9 mouse cellular contexts compared by ENCODE assay signal in the genomic region with DNA sequence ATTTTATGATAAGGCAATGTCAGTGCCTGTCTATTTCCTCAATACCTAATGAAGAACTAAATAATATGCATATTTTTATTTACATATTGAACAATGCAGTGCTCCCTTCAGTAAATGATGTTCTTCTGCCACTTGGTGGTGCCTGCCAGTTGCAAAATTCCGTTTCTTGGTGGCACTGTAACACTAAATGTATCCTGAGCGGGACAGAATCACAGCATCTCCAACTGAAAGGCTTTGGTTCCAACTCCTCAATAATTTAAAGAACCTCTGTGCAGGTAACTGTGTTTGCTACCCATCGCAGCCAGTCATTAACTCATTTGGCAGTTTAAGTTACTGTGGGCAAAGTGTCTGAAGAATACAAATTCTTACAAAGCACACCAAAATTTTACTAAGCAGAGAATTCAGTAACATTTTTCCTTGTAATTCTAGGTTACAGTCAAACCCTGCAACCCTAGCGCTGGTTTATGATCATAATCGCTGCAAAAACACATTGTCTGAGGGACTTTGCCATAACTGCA. TPM values are rescaled to one million over a fixed set of nuclear protein-coding genes. Genes with fewer than 3 reads are reported as not detected.
DNase-seq lines count a peak whose midpoint lies in the region; ATAC-seq lines count a peak whose summit lies in the region.
"Had no signal": no experiment of that assay in that cellular context is flagged by ENCODE, and none has a peak within 500 bp of the region (broad histone marks: within the 10 kb centered on the region; RNA-seq: fewer than 3 reads in every experiment).

No protein-coding gene starts in this region.

- no peak overlapping the region for H3K27ac ChIP-seq in kidney, embryonic 15.5 days

- WGBS in kidney, embryonic 15.5 days = 44% methylated on average over 5 of the region's 5 CpGs

- peaks cover 24% of the 10 kb centered on the region for H3K4me1 ChIP-seq in kidney, embryonic 15.5 days

- no peaks in the 10 kb centered on the region for H3K36me3 ChIP-seq in kidney, embryonic 15.5 days

- peak overlapping the region; percentile 100; the same call in 1 of the 2 replicates for H3K4me2 ChIP-seq in kidney, embryonic 15.5 days

- no peak for ATAC-seq in kidney, embryonic 15.5 days (replicated peaks; ENCODE audit: low FRiP score)
- peak; percentile 35 for ATAC-seq in frontal cortex, adult (ENCODE audit: low TSS enrichment)

- intact Hi-C loops in left cerebral cortex, postnatal 25 days (cut with DNase I) = loop anchor here (5.0 to 10.0 kb wide), 2 partner anchors 552 to 670 kb away; a partner anchor contains a TSS

- H3K27me3 ChIP-seq in kidney, embryonic 15.5 days = peaks cover 59% of the 10 kb centered on the region

- 0 out of 2 replicates have a peak overlapping the region, but pooled peaks have one; percentile 12 for H3K4me3 ChIP-seq in kidney, embryonic 15.5 days (replicated peaks)
- H3K4me3 ChIP-seq: myocyte had no signal

- H3K9ac ChIP-seq in kidney, embryonic 15.5 days = no peak overlapping the region

- H3K9me3 ChIP-seq in kidney, embryonic 15.5 days (replicated peaks) = no peaks in the 10 kb centered on the region

- DNase-seq in kidney, adult 8-10 months = no peak
- DNase-seq in left cerebral cortex, postnatal 25 days (ENCODE audit: low spot score in 2 of 2) = peak; percentile 55 to 81
- DNase-seq in right cerebral cortex, postnatal 25 days = peak; percentile 44
- DNase-seq in spleen, adult 18-20 months = no peak
- no peak for DNase-seq in adrenal gland, postnatal 10 days
- no peak for DNase-seq in adrenal gland, adult 8-10 months

RNA-seq across cellular contexts. Expression of a gene that starts 24.4 kb away (rescaled TPM):
- 4.1 and 5.7 TPM in 2 replicates for polyA plus RNA-seq in kidney, embryonic 15.5 days (2015; fragmentation: Nextera tagmentation; extraction: Ambion mirVana)
- 10 to 100 TPM; 49.4 to 52.2 TPM for total RNA-seq in left cerebral cortex, postnatal 25 days (2021)
- total RNA-seq in adrenal gland, postnatal 10 days (2021) = 1 to 10 TPM; 7.4 to 9.2 TPM
- 10 to 100 TPM in 1 of 4 experiments, 1 to 10 TPM in 3; 7.5 to 14.6 (median 9.0) TPM for total RNA-seq in adrenal gland, adult 8-10 months (2022)

Comparison
In these comparisons a context has a peak if more than half of its experiments do, and no peak if none do; other contexts are left out.
1. DNase-seq: peak in left cerebral cortex, postnatal 25 days (2 of 2) and right cerebral cortex, postnatal 25 days (single experiment); none in kidney, adult 8-10 months (0 of 2), spleen, adult 18-20 months (0 of 2), adrenal gland, postnatal 10 days (single experiment) and adrenal gland, adult 8-10 months (single experiment).